Mouse (Mus musculus) limb, embryonic 14.5 days (tissue): ENCODE measurements around the gene Aff4. TPM values are rescaled to one million over a fixed set of nuclear protein-coding genes. Genes with fewer than 3 reads are reported as not detected.

Experiments used
- ATAC-seq: fragments of 200-750 bp; cut with Nextera tagmentation; 2 replicates; pipeline ENCODE4 v1.8.0; 2017; ENCODE audit warnings: low read depth, moderate number of reproducible peaks, moderate TSS enrichment; ENCODE audit not compliant: low FRiP score
- DNase-seq: peaks from one replicate; pipeline ENCODE4 v3.0.0-alpha.2; 2015; ENCODE audit warnings: low spot score
- H3K27ac ChIP-seq: fragments of 300-500 bp; sonication (generic); replicated peaks from 2 replicates; pipeline ENCODE4 v1.5.1; 2014; ENCODE audit warnings: low read depth, mild to moderate bottlenecking, low read length, moderate library complexity, mixed read lengths
- H3K27me3 ChIP-seq: fragments of 300-500 bp; sonication (generic); 2 replicates; pipeline ENCODE4 v1.6.1; 2014; ENCODE audit warnings: low read length, mixed read lengths; ENCODE audit not compliant: control insufficient read depth, insufficient read depth
- H3K36me3 ChIP-seq: fragments of 300-500 bp; sonication (generic); 2 replicates; pipeline ENCODE4 v1.6.1; 2014; ENCODE audit warnings: mild to moderate bottlenecking, low read length, moderate library complexity, mixed read lengths; ENCODE audit not compliant: control insufficient read depth, insufficient read depth
- H3K4me1 ChIP-seq: fragments of 300-500 bp; sonication (generic); 2 replicates; pipeline ENCODE4 v1.6.1; 2014; ENCODE audit warnings: antibody characterized with exemption, low read length, mixed read lengths; ENCODE audit not compliant: control insufficient read depth, insufficient read depth
- H3K4me2 ChIP-seq: fragments of 300-500 bp; sonication (generic); replicated peaks from 2 replicates; pipeline ENCODE4 v1.6.1; 2014; ENCODE audit warnings: low read depth, mild to moderate bottlenecking, low read length, moderate library complexity; ENCODE audit not compliant: severe bottlenecking
- H3K4me3 ChIP-seq: fragments of 300-500 bp; sonication (generic); replicated peaks from 2 replicates; pipeline ENCODE4 v1.5.1; 2014; ENCODE audit warnings: low read length
- H3K9ac ChIP-seq: fragments of 300-500 bp; sonication (generic); 2 replicates; pipeline ENCODE4 v1.6.1; 2014; ENCODE audit warnings: mild to moderate bottlenecking, low read depth, low read length, moderate library complexity; ENCODE audit not compliant: severe bottlenecking
- H3K9me3 ChIP-seq: fragments of 300-500 bp; sonication (generic); 2 replicates; pipeline ENCODE4 v1.6.1; 2016; ENCODE audit warnings: low read length; ENCODE audit not compliant: control insufficient read depth
- POLR2A ChIP-seq: fragments of 200-500 bp; IDR thresholded peaks from 2 replicates; pipeline ENCODE4 v1.8.0; 2012; ENCODE audit warnings: inconsistent platforms, mild to moderate bottlenecking, moderate library complexity, borderline replicate concordance; ENCODE audit not compliant: insufficient read depth, insufficient read length; ENCODE audit errors: extremely low read depth
- WGBS: fragments of 180-500 bp; shearing (Covaris S2); extraction: QIAGEN DNeasy Blood & Tissue Kit; methylation state at CpG from one replicate; pipeline ENCODE4 v1.1.7; 2014; 5-methylcytosine and 5-hydroxymethylcytosine counted together
- polyA plus RNA-seq, 2 experiments: library from polyadenylated mRNA; depleted of rRNA in 1 of 2; stranded (reverse) in 1 of 2; unstranded in 1 of 2; fragments of >200 nt; fragmentation: Nextera tagmentation in 1 of 2; extraction: Ambion mirVana in 1 of 2; gene quantifications; 2 replicates each; pipeline versions ENCODE4 v1.2.1 to v1.2.3; 2012 to 2014

Gene Aff4
- polyA plus RNA-seq, 2 experiments = 34.3 to 60.6 TPM

GRCm38 (mm10) chr11:53342711-53343110 is 7.9 kb upstream of the Aff4 start:
- Histone ChIP-seq H3K27ac (no peak overlapping the region), H3K36me3 (no peaks in the 10 kb centered on the region), H3K4me3 (no peak overlapping the region), H3K27me3 (no peaks in the 10 kb centered on the region), H3K9ac (no peak overlapping the region), H3K4me1 (no peaks in the 10 kb centered on the region), H3K4me2 (no peak overlapping the region), H3K9me3 (no peaks in the 10 kb centered on the region)
- ATAC-seq = no peak
- 51% methylated on average over 5 of the region's 5 CpGs for WGBS
- TF ChIP-seq POLR2A = no peak
- DNase-seq = no peak

GRCm38 (mm10) chr11:53345328-53345727 is 5.3 kb upstream of the Aff4 start:
- H3K9me3 ChIP-seq = no peaks in the 10 kb centered on the region
- H3K4me1 ChIP-seq = no peaks in the 10 kb centered on the region
- H3K4me3 ChIP-seq = no peak overlapping the region
- no peak overlapping the region for H3K27ac ChIP-seq
- no peak overlapping the region for H3K4me2 ChIP-seq
- no peak for TF ChIP-seq POLR2A
- no peak for ATAC-seq
- WGBS = 23% methylated on average over 5 of the region's 5 CpGs
- no peaks in the 10 kb centered on the region for H3K27me3 ChIP-seq
- no peaks in the 10 kb centered on the region for H3K36me3 ChIP-seq
- no peak for DNase-seq
- H3K9ac ChIP-seq = no peak overlapping the region

GRCm38 (mm10) chr11:53345738-53346137 is 4.9 kb upstream of the Aff4 start:
- WGBS = 20% methylated on average over 2 of the region's 2 CpGs
- ATAC-seq (no peak), DNase-seq (no peak)
- no peak for TF ChIP-seq POLR2A
- Histone ChIP-seq H3K27ac (no peak overlapping the region), H3K27me3 (no peaks in the 10 kb centered on the region), H3K4me2 (no peak overlapping the region), H3K9ac (no peak overlapping the region), H3K36me3 (no peaks in the 10 kb centered on the region), H3K9me3 (no peaks in the 10 kb centered on the region), H3K4me1 (no peaks in the 10 kb centered on the region), H3K4me3 (no peak overlapping the region)

GRCm38 (mm10) chr11:53351224-53351942 is 750 bp downstream of the Aff4 start:
- no peaks in the 10 kb centered on the region for H3K27me3 ChIP-seq
- peak; percentile 33; the same call in 1 of the 2 replicates for TF ChIP-seq POLR2A
- under 1% methylated on average over 33 of the region's 35 CpGs for WGBS
- 0 out of 2 replicates have a peak, but pooled peaks cover 3% of the 10 kb centered on the region for H3K36me3 ChIP-seq
- DNase-seq (peak; percentile 64), ATAC-seq (0 out of 2 replicates have a peak, but pooled peaks have one; percentile 14)
- peaks cover 8% of the 10 kb centered on the region for H3K4me1 ChIP-seq
- H3K27ac ChIP-seq = peak overlapping the region; percentile 98
- H3K4me3 ChIP-seq = peak overlapping the region; percentile 100
- H3K9ac ChIP-seq = peak overlapping the region; percentile 99
- H3K9me3 ChIP-seq = no peaks in the 10 kb centered on the region
- H3K4me2 ChIP-seq = peak overlapping the region; percentile 71

GRCm38 (mm10) chr11:53351943-53352590 is 1.4 kb downstream of the Aff4 start:
- H3K9ac ChIP-seq = peak overlapping the region; percentile 99
- 0 out of 2 replicates have a peak, but pooled peaks cover 3% of the 10 kb centered on the region for H3K36me3 ChIP-seq
- H3K4me3 ChIP-seq = peak overlapping the region; percentile 100
- no peak for TF ChIP-seq POLR2A
- H3K27ac ChIP-seq = peak overlapping the region; percentile 98
- ATAC-seq (no peak), DNase-seq (peak; percentile 49)
- H3K9me3 ChIP-seq = no peaks in the 10 kb centered on the region
- peak overlapping the region; percentile 71 for H3K4me2 ChIP-seq
- no peaks in the 10 kb centered on the region for H3K27me3 ChIP-seq
- WGBS = 3% methylated on average over 14 of the region's 14 CpGs
- peaks cover 8% of the 10 kb centered on the region for H3K4me1 ChIP-seq
